Comparison of ENCODE assay signal across 8 mouse cellular contexts in the genomic region with DNA sequence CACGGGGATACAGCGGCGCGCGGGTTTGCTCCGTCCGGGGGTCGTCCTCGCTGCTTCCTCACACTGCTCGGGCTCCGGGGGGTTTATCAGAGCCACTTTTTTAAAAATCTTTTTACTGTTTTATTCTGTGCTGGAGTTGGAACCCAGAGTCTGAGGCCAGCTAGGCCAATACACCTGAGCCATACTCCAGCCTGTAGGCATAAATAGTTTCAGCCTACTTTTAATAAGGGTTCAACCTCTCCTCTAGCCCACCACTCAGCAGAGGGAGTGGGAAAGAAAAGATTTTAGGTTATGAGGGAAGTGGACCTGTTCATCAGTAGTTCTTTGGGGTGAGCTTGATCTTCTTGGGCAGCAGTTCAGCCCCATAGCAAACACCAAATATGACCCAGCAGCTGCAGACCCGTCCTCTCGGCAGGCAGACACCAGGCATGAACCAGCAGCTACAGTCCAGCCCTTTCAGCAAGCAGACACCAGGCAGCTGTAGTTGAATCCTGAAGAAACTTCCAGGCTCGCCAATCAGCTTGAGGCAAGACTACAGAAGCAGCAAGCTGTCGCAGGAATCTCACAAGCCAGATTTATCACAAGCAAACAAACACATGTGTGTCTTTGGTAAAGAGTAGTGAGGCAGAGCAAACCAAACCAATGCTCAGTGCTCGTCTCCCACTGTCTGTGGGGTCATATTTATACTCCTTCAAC. TPM values are rescaled to one million over a fixed set of nuclear protein-coding genes. Genes with fewer than 3 reads are reported as not detected.
DNase-seq lines count a peak whose midpoint lies in the region; ATAC-seq lines count a peak whose summit lies in the region.

Gene Gm10282, minus strand, starts transcription at position 51 of the 696 bp plus-strand sequence.

- no peaks in the 10 kb centered on the region for H3K9me3 ChIP-seq in kidney, embryonic 15.5 days (replicated peaks)
- H3K9me3 ChIP-seq in forebrain, embryonic 12.5 days: no peaks in the 10 kb centered on the region
- no peaks in the 10 kb centered on the region for H3K9me3 ChIP-seq in limb, embryonic 15.5 days

- no peak within 1 kb of the TSS for H3K4me2 ChIP-seq in kidney, embryonic 15.5 days
- H3K4me2 ChIP-seq in forebrain, embryonic 12.5 days: no peak within 1 kb of the TSS
- H3K4me2 ChIP-seq in limb, embryonic 15.5 days: no peak within 1 kb of the TSS

- no peak within 1 kb of the TSS for H3K27ac ChIP-seq in kidney, embryonic 15.5 days
- H3K27ac ChIP-seq in forebrain, embryonic 12.5 days: no peak within 1 kb of the TSS
- H3K27ac ChIP-seq in limb, embryonic 15.5 days: no peak within 1 kb of the TSS

- H3K36me3 ChIP-seq in kidney, embryonic 15.5 days: no peaks in the 10 kb centered on the region
- no peaks in the 10 kb centered on the region for H3K36me3 ChIP-seq in forebrain, embryonic 12.5 days (replicated peaks)
- no peaks in the 10 kb centered on the region for H3K36me3 ChIP-seq in limb, embryonic 15.5 days

- H3K4me3 ChIP-seq in kidney, embryonic 15.5 days (replicated peaks): no peak within 1 kb of the TSS
- no peak within 1 kb of the TSS for H3K4me3 ChIP-seq in forebrain, embryonic 12.5 days (replicated peaks)
- no peak within 1 kb of the TSS for H3K4me3 ChIP-seq in limb, embryonic 15.5 days

- no peak for DNase-seq in kidney, adult 9 months
- DNase-seq in NIH3T3 (ENCODE audit: low read depth) (peak; percentile 60), MN1 (ENCODE audit: low spot score) (no peak)
- no peak for DNase-seq in left cerebral cortex, adult 18-20 months (ENCODE audit: low spot score in 2 of 2)
- no peak for DNase-seq in cerebellum, postnatal 36 days

- no peaks in the 10 kb centered on the region for H3K27me3 ChIP-seq in kidney, embryonic 15.5 days
- 0 out of 2 replicates have a peak, but pooled peaks cover 5% of the 10 kb centered on the region for H3K27me3 ChIP-seq in forebrain, embryonic 12.5 days
- no peaks in the 10 kb centered on the region for H3K27me3 ChIP-seq in limb, embryonic 15.5 days

- ATAC-seq in kidney, embryonic 15.5 days (replicated peaks; ENCODE audit: low FRiP score): no peak
- ATAC-seq in forebrain, embryonic 12.5 days (ENCODE audit: low FRiP score): no peak
- no peak for ATAC-seq in limb, embryonic 15.5 days (ENCODE audit: insufficient number of reproducible peaks, low FRiP score, low TSS enrichment, low read depth)

- WGBS in kidney, embryonic 15.5 days: 79% methylated on average over 16 of the region's 16 CpGs
- WGBS in forebrain, embryonic 12.5 days: 82% methylated on average over 16 of the region's 16 CpGs
- 73% methylated on average over 16 of the region's 16 CpGs for WGBS in limb, embryonic 15.5 days

- H3K9ac ChIP-seq in kidney, embryonic 15.5 days: no peak within 1 kb of the TSS
- H3K9ac ChIP-seq in forebrain, embryonic 12.5 days: no peak within 1 kb of the TSS
- H3K9ac ChIP-seq in limb, embryonic 15.5 days: no peak within 1 kb of the TSS

- peaks cover 14% of the 10 kb centered on the region for H3K4me1 ChIP-seq in kidney, embryonic 15.5 days
- peaks cover 5% of the 10 kb centered on the region; the same call in 1 of the 2 replicates for H3K4me1 ChIP-seq in forebrain, embryonic 12.5 days
- peaks cover 6% of the 10 kb centered on the region; the same call in 1 of the 2 replicates for H3K4me1 ChIP-seq in limb, embryonic 15.5 days

RNA-seq across cellular contexts. Expression of gene Gm10282, which starts in this region (rescaled TPM):
- 29.0 and 30.3 TPM in 2 replicates for polyA plus RNA-seq in kidney, embryonic 15.5 days (2015; fragmentation: Nextera tagmentation; extraction: Ambion mirVana)
- polyA plus RNA-seq in forebrain, embryonic 12.5 days (2016; fragmentation: Nextera tagmentation; extraction: Ambion mirVana): 34.4 and 36.6 TPM in 2 replicates
- polyA plus RNA-seq in limb, embryonic 15.5 days (2015; fragmentation: Nextera tagmentation; extraction: Ambion mirVana): 19.9 and 20.1 TPM in 2 replicates
- 1 to 10 TPM; 2.8 to 4.2 TPM for total RNA-seq in left cerebral cortex, adult 18-20 months (2021)
